Mouse (Mus musculus): ENCODE data around the gene Nr2e3. TPM values are rescaled to one million over a fixed set of nuclear protein-coding genes. Genes with fewer than 3 reads are reported as not detected.

Nr2e3 gene
- polyA plus RNA-seq, 1 experiment from 2014 or later: not detected

- Histone ChIP-seq H3K9me3 (replicated peaks; ENCODE audit: control insufficient read depth, low read length) (no peaks in the 10 kb centered on the region), H3K4me3 (ENCODE audit: low read length) (no peak overlapping the region), H3K4me2 (ENCODE audit: low read depth, low read length) (no peak overlapping the region), H3K9ac (ENCODE audit: low read length) (no peak overlapping the region), H3K4me1 (ENCODE audit: control insufficient read depth, insufficient read depth, low read length) (no peaks in the 10 kb centered on the region), H3K27ac (ENCODE audit: low read length) (no peak overlapping the region), H3K36me3 (ENCODE audit: control insufficient read depth, insufficient read depth) (0 out of 2 replicates have a peak, but pooled peaks cover 2% of the 10 kb centered on the region), H3K27me3 (ENCODE audit: control insufficient read depth, insufficient read depth, low read length) (no peaks in the 10 kb centered on the region)
- ATAC-seq (replicated peaks; ENCODE audit: extremely low read depth, insufficient read depth, low FRiP score): no peak
- 66% methylated on average over 3 of the region's 3 CpGs for WGBS
Observed at GRCm38 (mm10) chr9:59930248-59930647, 30.2 kb downstream of the Nr2e3 start.

DNA sequence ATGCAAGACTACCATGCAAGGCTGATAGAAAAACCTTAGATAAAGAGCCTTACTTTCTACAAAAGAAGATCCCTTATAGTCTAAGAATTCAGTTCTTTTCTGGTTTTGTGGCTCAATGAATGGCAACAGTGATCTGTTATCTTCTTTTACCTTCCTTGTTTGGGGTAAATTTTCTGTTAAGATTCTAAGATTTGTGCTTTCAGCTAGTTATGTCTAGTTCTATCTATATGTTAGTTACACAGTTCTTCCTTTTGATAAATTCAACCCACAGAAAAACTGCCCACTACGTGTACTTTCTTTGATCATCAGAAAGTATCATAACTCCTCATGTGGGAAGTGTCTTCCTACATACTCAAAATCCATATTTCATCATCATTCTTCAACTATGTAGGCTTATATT, 45.7 kb downstream of the Nr2e3 start:
- no peaks in the 10 kb centered on the region for H3K4me1 ChIP-seq (ENCODE audit: control insufficient read depth, insufficient read depth, low read length)
- peaks cover under 1% of the 10 kb centered on the region; the same call in 1 of the 2 replicates for H3K36me3 ChIP-seq (ENCODE audit: control insufficient read depth, insufficient read depth)
- no peak overlapping the region for H3K4me2 ChIP-seq (ENCODE audit: low read depth, low read length)
- WGBS: 89% methylated on average over 1 of the region's 1 CpGs
- H3K9ac ChIP-seq (ENCODE audit: low read length): no peak overlapping the region
- ATAC-seq (replicated peaks; ENCODE audit: extremely low read depth, insufficient read depth, low FRiP score): no peak
- no peaks in the 10 kb centered on the region for H3K9me3 ChIP-seq (replicated peaks; ENCODE audit: control insufficient read depth, low read length)
- no peaks in the 10 kb centered on the region for H3K27me3 ChIP-seq (ENCODE audit: control insufficient read depth, insufficient read depth, low read length)
- H3K4me3 ChIP-seq (ENCODE audit: low read length): no peak overlapping the region
- H3K27ac ChIP-seq (ENCODE audit: low read length): no peak overlapping the region

GRCm38 (mm10) chr9:59903382-59903781, 57.1 kb downstream of the Nr2e3 start:
- H3K27ac ChIP-seq (ENCODE audit: low read length): no peak overlapping the region
- WGBS: 63% methylated on average over 1 of the region's 1 CpGs

More at GRCm38 (mm10) chr9:59903382-59903781, 57.1 kb downstream of the Nr2e3 start:
- no peaks in the 10 kb centered on the region for H3K4me1 ChIP-seq (ENCODE audit: control insufficient read depth, insufficient read depth, low read length)
- H3K9ac ChIP-seq (ENCODE audit: low read length): no peak overlapping the region
- no peaks in the 10 kb centered on the region for H3K9me3 ChIP-seq (replicated peaks; ENCODE audit: control insufficient read depth, low read length)
- no peak overlapping the region for H3K4me3 ChIP-seq (ENCODE audit: low read length)
- H3K27me3 ChIP-seq (ENCODE audit: control insufficient read depth, insufficient read depth, low read length): no peaks in the 10 kb centered on the region
- no peak for ATAC-seq (replicated peaks; ENCODE audit: extremely low read depth, insufficient read depth, low FRiP score)
- H3K36me3 ChIP-seq (ENCODE audit: control insufficient read depth, insufficient read depth): peaks cover 13% of the 10 kb centered on the region
- H3K4me2 ChIP-seq (ENCODE audit: low read depth, low read length): no peak overlapping the region

Other genes with a start within 250 kb of the Nr2e3 start
- gene Senp8, start 209.9 kb downstream of the Nr2e3 start, polyA plus RNA-seq (2015; fragmentation: Nextera tagmentation; extraction: Ambion mirVana): 10.2 and 10.6 TPM in 2 replicates
- gene Myo9a, start 209.8 kb downstream of the Nr2e3 start, polyA plus RNA-seq (2015; fragmentation: Nextera tagmentation; extraction: Ambion mirVana): 8.7 and 9.3 TPM in 2 replicates